Mouse (Mus musculus) spleen, embryonic (tissue): ENCODE measurements around the gene Dnajb2.

Source experiments
- CTCF ChIA-PET: fragments of 350-600 bp; sonication (Branson Sonifier 250); formaldehyde crosslinking; loops from one replicate; lab custom pipeline; 2022; lab: Charles Lee

Dnajb2 gene

GRCm38 (mm10) chr1:75248041-75248772, 12.0 kb downstream of the Dnajb2 start:
- CTCF ChIA-PET = interaction anchor here (1.0 kb wide), 1 partner anchor 11 kb away, joined by 3 read pairs; no protein-coding TSS in a partner anchor

- CTCF ChIA-PET = no interaction called here
Observed at GRCm38 (mm10) chr1:75250498-75250897, 14.3 kb downstream of the Dnajb2 start.

GRCm38 (mm10) chr1:75251112-75251970, 15.1 kb downstream of the Dnajb2 start:
- CTCF ChIA-PET = interaction anchor here (0.7 to 1.3 kb wide), 6 partner anchors 10 to 127 kb away, joined by 3 to 12 read pairs (median 3); partner anchors contain the start of gene Dnajb2

- CTCF ChIA-PET = interaction anchor here (0.9 to 1.3 kb wide), 2 partner anchors 16 to 25 kb away, joined by 3 to 6 read pairs; partner anchors contain the start of gene Dnajb2
Observed at GRCm38 (mm10) chr1:75252308-75252707, 16.1 kb downstream of the Dnajb2 start.

GRCm38 (mm10) chr1:75253029-75253428, 16.8 kb downstream of the Dnajb2 start:
- CTCF ChIA-PET = no interaction called here

GRCm38 (mm10) chr1:75253849-75254624, 17.8 kb downstream of the Dnajb2 start:
- CTCF ChIA-PET = interaction anchor here (1.0 to 1.2 kb wide), 2 partner anchors 13 to 130 kb away, joined by 3 read pairs; no protein-coding TSS in a partner anchor

GRCm38 (mm10) chr1:75254625-75255013, 18.4 kb downstream of the Dnajb2 start:
- CTCF ChIA-PET = interaction anchor here (1.0 to 1.2 kb wide), 2 partner anchors 14 to 131 kb away, joined by 3 read pairs; no protein-coding TSS in a partner anchor

- CTCF ChIA-PET = no interaction called here
Observed at GRCm38 (mm10) chr1:75255516-75256046, 19.4 kb downstream of the Dnajb2 start.

- CTCF ChIA-PET = interaction anchor here (0.6 kb wide), 1 partner anchor 10 kb away, joined by 12 read pairs; no protein-coding TSS in a partner anchor
Observed at GRCm38 (mm10) chr1:75261278-75261677, 25.1 kb downstream of the Dnajb2 start.

GRCm38 (mm10) chr1:75262969-75263951, 27.1 kb downstream of the Dnajb2 start:
- CTCF ChIA-PET = interaction anchor here (0.5 kb wide), 1 partner anchor 30 kb away, joined by 3 read pairs; no protein-coding TSS in a partner anchor

GRCm38 (mm10) chr1:75264091-75264880, 28.1 kb downstream of the Dnajb2 start, which contains the start of gene Ptprn:
Ptprn (minus strand) TSS chr1:75264502.
- CTCF ChIA-PET = no interaction called here

GRCm38 (mm10) chr1:75277195-75278188, 41.3 kb downstream of the Dnajb2 start:
- CTCF ChIA-PET = no interaction called here

GRCm38 (mm10) chr1:75278228-75278627, 42.0 kb downstream of the Dnajb2 start, which contains the start of gene Resp18:
Resp18 (minus strand) TSS chr1:75278415.
- CTCF ChIA-PET = interaction anchor here (0.6 kb wide), 1 partner anchor 962 kb away, joined by 3 read pairs; no protein-coding TSS in a partner anchor

- CTCF ChIA-PET = no interaction called here
Observed at GRCm38 (mm10) chr1:75283017-75283416, 46.8 kb downstream of the Dnajb2 start.

GRCm38 (mm10) chr1:75284911-75285310, 48.7 kb downstream of the Dnajb2 start:
- CTCF ChIA-PET = no interaction called here

GRCm38 (mm10) chr1:75289376-75289775, 53.2 kb downstream of the Dnajb2 start:
- CTCF ChIA-PET = no interaction called here

- CTCF ChIA-PET = no interaction called here
Observed at GRCm38 (mm10) chr1:75289888-75290431, 53.8 kb downstream of the Dnajb2 start.
